Mouse (Mus musculus): ENCODE results near the gene Slc6a16. TPM values are rescaled to one million over a fixed set of nuclear protein-coding genes. Genes with fewer than 3 reads are reported as not detected.
A peak's percentile ranks its signal among the peaks of the same experiment; 100 is the strongest.

The Slc6a16 gene
- polyA plus RNA-seq, 1 experiment = not detected

GRCm38 (mm10) chr7:45259281-45259680, 18.4 kb downstream of the Slc6a16 start:
- Histone ChIP-seq H3K27ac (ENCODE audit: insufficient read depth, low read depth, low read length) (no peak overlapping the region), H3K4me3 (ENCODE audit: insufficient read depth, low read depth, low read length) (no peak overlapping the region), H3K4me1 (ENCODE audit: control insufficient read depth, insufficient read depth, low read length) (peaks cover 15% of the 10 kb centered on the region)
- 91% methylated on average over 8 of the region's 8 CpGs for WGBS
- TF ChIP-seq CTCF (IDR thresholded peaks at IDR 0.05; ENCODE audit: insufficient read depth, low read depth, low read length) (no peak), POLR2A (IDR thresholded peaks at IDR 0.05; ENCODE audit: insufficient read depth, low read depth, low read length) (no peak)

- Histone ChIP-seq H3K4me1 (ENCODE audit: control insufficient read depth, insufficient read depth, low read length) (peaks cover 13% of the 10 kb centered on the region), H3K27ac (ENCODE audit: insufficient read depth, low read depth, low read length) (no peak overlapping the region), H3K4me3 (ENCODE audit: insufficient read depth, low read depth, low read length) (no peak overlapping the region)
- WGBS = 45% methylated on average over 7 of the region's 7 CpGs
- TF ChIP-seq CTCF (IDR thresholded peaks at IDR 0.05; ENCODE audit: insufficient read depth, low read depth, low read length) = no peak
- no peak for TF ChIP-seq POLR2A (IDR thresholded peaks at IDR 0.05; ENCODE audit: insufficient read depth, low read depth, low read length)
These were observed 21.4 kb downstream of the Slc6a16 start for GRCm38 (mm10) chr7:45262266-45262665.

- no peak overlapping the region for H3K4me3 ChIP-seq (ENCODE audit: insufficient read depth, low read depth, low read length)
- TF ChIP-seq POLR2A (IDR thresholded peaks at IDR 0.05; ENCODE audit: insufficient read depth, low read depth, low read length) (no peak), CTCF (IDR thresholded peaks at IDR 0.05; ENCODE audit: insufficient read depth, low read depth, low read length) (no peak)
- no peak overlapping the region for H3K27ac ChIP-seq (ENCODE audit: insufficient read depth, low read depth, low read length)
- peaks cover 6% of the 10 kb centered on the region for H3K4me1 ChIP-seq (ENCODE audit: control insufficient read depth, insufficient read depth, low read length)
- WGBS = 82% methylated on average over 7 of the region's 7 CpGs
These were observed 22.2 kb downstream of the Slc6a16 start for GRCm38 (mm10) chr7:45263006-45263607.

- 84% methylated on average over 3 of the region's 3 CpGs for WGBS
- peaks cover 6% of the 10 kb centered on the region for H3K4me1 ChIP-seq (ENCODE audit: control insufficient read depth, insufficient read depth, low read length)
- TF ChIP-seq POLR2A (IDR thresholded peaks at IDR 0.05; ENCODE audit: insufficient read depth, low read depth, low read length) (no peak), CTCF (IDR thresholded peaks at IDR 0.05; ENCODE audit: insufficient read depth, low read depth, low read length) (no peak)
- H3K4me3 ChIP-seq (ENCODE audit: insufficient read depth, low read depth, low read length) = no peak overlapping the region
- H3K27ac ChIP-seq (ENCODE audit: insufficient read depth, low read depth, low read length) = no peak overlapping the region
These were observed 23.5 kb downstream of the Slc6a16 start for GRCm38 (mm10) chr7:45264348-45264747.

GRCm38 (mm10) chr7:45265518-45265917, 24.6 kb downstream of the Slc6a16 start:
- Histone ChIP-seq H3K4me1 (ENCODE audit: control insufficient read depth, insufficient read depth, low read length) (peaks cover 6% of the 10 kb centered on the region), H3K4me3 (ENCODE audit: insufficient read depth, low read depth, low read length) (no peak overlapping the region), H3K27ac (ENCODE audit: insufficient read depth, low read depth, low read length) (no peak overlapping the region)
- TF ChIP-seq CTCF (IDR thresholded peaks at IDR 0.05; ENCODE audit: insufficient read depth, low read depth, low read length) = no peak
- no peak for TF ChIP-seq POLR2A (IDR thresholded peaks at IDR 0.05; ENCODE audit: insufficient read depth, low read depth, low read length)
- WGBS = 86% methylated on average over 1 of the region's 1 CpGs

- Histone ChIP-seq H3K4me1 (ENCODE audit: control insufficient read depth, insufficient read depth, low read length) (peaks cover 4% of the 10 kb centered on the region), H3K4me3 (ENCODE audit: insufficient read depth, low read depth, low read length) (no peak overlapping the region), H3K27ac (ENCODE audit: insufficient read depth, low read depth, low read length) (no peak overlapping the region)
- TF ChIP-seq POLR2A (IDR thresholded peaks at IDR 0.05; ENCODE audit: insufficient read depth, low read depth, low read length) = no peak
- TF ChIP-seq CTCF (IDR thresholded peaks at IDR 0.05; ENCODE audit: insufficient read depth, low read depth, low read length) = no peak
- 77% methylated on average over 10 of the region's 10 CpGs for WGBS
These were observed 32.0 kb downstream of the Slc6a16 start for GRCm38 (mm10) chr7:45272786-45273412.

GRCm38 (mm10) chr7:45273672-45274071, 32.8 kb downstream of the Slc6a16 start:
- no peak for TF ChIP-seq CTCF (IDR thresholded peaks at IDR 0.05; ENCODE audit: insufficient read depth, low read depth, low read length)
- WGBS = 93% methylated on average over 8 of the region's 8 CpGs
- H3K27ac ChIP-seq (ENCODE audit: insufficient read depth, low read depth, low read length) = no peak overlapping the region
- peaks cover 4% of the 10 kb centered on the region for H3K4me1 ChIP-seq (ENCODE audit: control insufficient read depth, insufficient read depth, low read length)
- no peak overlapping the region for H3K4me3 ChIP-seq (ENCODE audit: insufficient read depth, low read depth, low read length)

GRCm38 (mm10) chr7:45277136-45277760, 36.4 kb downstream of the Slc6a16 start, which contains the start of gene Slc6a21:
Gene Slc6a21 (plus strand): TSS chr7:45277513.
- TF ChIP-seq POLR2A (IDR thresholded peaks at IDR 0.05; ENCODE audit: insufficient read depth, low read depth, low read length) (no peak), CTCF (IDR thresholded peaks at IDR 0.05; ENCODE audit: insufficient read depth, low read depth, low read length) (peak; percentile 78)
- 10% methylated on average over 44 of the region's 44 CpGs for WGBS
- Histone ChIP-seq H3K4me3 (ENCODE audit: insufficient read depth, low read depth, low read length) (peak within 1 kb of the TSS; percentile 42), H3K27ac (ENCODE audit: insufficient read depth, low read depth, low read length) (no peak within 1 kb of the TSS), H3K4me1 (ENCODE audit: control insufficient read depth, insufficient read depth, low read length) (peaks cover 4% of the 10 kb centered on the region)

- Histone ChIP-seq H3K4me1 (ENCODE audit: control insufficient read depth, insufficient read depth, low read length) (peaks cover 5% of the 10 kb centered on the region; the same call in 1 of the 2 replicates), H3K4me3 (ENCODE audit: insufficient read depth, low read depth, low read length) (no peak overlapping the region), H3K27ac (ENCODE audit: insufficient read depth, low read depth, low read length) (no peak overlapping the region)
- TF ChIP-seq CTCF (IDR thresholded peaks at IDR 0.05; ENCODE audit: insufficient read depth, low read depth, low read length) = no peak
- no peak for TF ChIP-seq POLR2A (IDR thresholded peaks at IDR 0.05; ENCODE audit: insufficient read depth, low read depth, low read length)
- 74% methylated on average over 13 of the region's 13 CpGs for WGBS
These were observed 45.6 kb downstream of the Slc6a16 start for GRCm38 (mm10) chr7:45286486-45286885.
